Mouse (Mus musculus) mature B cell (primary cell): Measurements from ENCODE around the gene Zbtb21.
"Not testable (repeated sequence)": the region's sequence is repeated elsewhere in the genome, so short reads cannot be mapped to it uniquely, and the experiment has no call there.

Experiments used
- in situ Hi-C: fragments of 300-500 bp; cut with MboI; formaldehyde crosslinking; loops from 2 replicates; pipeline ENCODE4 v1.14.3; 2019

Gene Zbtb21

DNA sequence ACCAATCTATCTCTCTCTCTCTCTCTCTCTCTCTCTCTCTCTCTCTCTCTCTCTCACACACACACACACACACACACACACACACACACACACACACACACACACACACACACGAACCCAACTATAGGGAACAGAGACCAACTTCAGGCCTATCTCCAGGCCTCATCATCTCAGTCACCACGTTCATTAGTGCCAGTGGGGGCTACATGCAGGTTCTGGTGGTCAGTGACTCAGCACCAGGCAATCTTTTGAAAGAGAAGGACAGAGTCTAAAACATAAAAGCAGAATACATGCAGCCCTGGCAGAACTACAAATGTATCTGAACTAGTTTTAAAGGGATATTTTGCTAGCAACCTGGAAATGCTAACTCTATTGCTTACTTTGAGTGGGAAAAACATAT is 15.4 kb downstream of the Zbtb21 start:
- in situ Hi-C loops = not testable (repeated sequence)

- in situ Hi-C loops = no loop called here
These were observed 20.6 kb downstream of the Zbtb21 start for GRCm38 (mm10) chr16:97941844-97942243.

DNA sequence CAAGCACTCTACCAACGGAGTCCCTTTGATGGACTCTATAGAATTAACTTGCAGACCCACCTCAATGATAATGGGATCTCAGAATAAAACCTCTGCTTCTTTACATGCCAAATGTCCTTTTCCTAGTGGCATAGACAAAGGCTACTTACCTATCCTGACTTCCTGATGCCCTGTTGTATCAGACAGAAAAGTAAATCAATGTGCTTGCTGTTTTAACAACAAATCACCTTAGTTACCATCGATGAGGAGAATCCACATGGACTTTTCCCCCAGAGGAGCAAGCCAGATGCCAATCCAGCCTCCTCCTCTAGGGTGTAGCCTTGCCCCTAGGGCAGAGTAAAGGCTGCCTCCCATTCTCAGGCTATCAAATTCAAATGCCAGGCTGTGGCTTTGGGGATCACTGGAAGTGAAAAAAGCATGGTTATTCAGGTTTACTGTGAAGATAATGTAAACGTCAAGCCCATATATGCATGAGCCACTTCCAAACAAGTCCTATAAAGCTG is 21.9 kb downstream of the Zbtb21 start:
- in situ Hi-C loops = no loop called here

DNA sequence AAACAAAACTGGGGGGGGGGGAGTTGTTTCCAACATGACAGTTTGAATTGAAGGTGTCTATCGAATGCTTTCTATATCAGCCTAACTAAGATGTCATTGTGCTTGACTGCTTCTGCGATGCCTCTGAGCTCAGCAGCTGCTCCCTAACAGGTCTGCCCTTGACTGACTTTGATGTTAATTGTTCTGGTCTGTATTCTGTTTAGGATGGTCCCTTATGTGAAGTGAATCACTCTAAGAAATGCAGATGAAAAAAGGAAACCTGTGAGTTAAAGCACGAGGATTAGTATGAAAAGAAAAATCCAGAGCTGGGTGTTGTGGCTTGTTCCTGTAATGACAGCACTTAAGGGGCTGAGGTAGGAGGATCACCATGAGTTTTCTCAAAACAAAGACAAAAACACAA is 26.6 kb downstream of the Zbtb21 start:
- in situ Hi-C loops = no loop called here

DNA sequence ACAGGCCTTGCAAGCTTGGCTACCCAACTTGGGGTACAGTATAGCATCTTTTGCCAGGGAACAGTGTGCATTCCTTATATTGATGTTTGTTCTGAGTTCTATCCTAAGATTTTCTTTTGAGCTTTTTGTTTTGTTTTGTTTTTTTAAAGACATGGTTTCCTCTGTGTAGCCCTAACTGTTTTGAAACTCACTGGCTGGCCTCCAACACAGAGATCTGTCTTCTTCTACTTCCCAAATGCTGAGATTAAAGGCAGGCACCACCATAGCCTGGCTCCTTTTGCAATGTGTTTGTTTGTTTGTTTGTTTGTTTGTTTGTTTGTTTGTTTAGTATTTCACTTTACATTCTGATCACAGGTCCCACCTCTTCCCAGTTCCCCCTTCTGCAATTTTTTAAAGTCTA is 32.2 kb downstream of the Zbtb21 start:
- in situ Hi-C loops = no loop called here

DNA sequence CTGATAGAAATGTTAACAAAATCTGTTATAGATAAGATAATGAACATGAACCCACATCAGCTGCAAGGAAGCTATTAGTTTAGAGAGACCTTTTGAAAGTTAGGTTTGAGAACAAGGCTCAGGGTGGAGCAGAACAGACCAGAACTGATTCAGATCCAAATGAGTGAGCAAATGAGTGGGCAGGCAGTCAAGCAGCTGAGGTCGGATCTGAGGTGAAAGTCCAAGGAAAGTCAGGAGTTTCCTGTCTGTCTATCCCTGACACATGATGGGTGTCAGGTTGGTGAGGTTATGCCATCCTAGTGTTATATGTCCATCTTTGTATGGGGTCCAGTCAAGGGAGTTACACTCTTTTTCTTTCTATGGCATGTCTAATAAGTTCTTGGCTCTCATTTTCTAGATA is 32.9 kb downstream of the Zbtb21 start:
- in situ Hi-C loops = no loop called here

DNA sequence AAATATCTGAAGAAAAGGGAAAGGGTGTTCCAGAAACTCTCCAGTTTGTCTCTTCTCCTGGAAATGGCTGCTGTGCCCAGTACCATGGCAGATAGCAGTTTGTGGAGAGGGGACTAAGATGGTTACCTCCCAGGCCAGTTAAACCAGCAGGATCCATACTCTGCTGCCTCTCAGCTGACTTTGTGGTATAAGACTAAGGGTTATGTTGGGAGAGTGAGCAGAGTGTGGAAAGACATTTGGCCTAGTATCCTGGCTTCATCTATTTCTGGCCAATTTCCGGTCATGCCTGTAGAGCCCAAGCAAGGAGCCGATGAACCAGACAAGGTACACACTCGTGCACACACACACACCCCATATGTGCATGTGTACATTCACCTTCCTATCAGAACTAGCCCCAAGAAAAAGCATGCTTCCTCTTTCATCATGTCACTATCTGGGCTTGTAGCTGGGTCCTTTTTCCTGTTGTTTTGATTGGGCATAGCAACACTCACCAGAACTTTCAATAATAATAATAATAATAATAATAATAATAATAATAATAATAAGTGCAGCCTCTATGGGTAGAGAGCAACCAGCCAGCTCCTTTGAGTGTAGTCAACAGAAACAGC is 35.0 kb downstream of the Zbtb21 start:
- in situ Hi-C loops = no loop called here

DNA sequence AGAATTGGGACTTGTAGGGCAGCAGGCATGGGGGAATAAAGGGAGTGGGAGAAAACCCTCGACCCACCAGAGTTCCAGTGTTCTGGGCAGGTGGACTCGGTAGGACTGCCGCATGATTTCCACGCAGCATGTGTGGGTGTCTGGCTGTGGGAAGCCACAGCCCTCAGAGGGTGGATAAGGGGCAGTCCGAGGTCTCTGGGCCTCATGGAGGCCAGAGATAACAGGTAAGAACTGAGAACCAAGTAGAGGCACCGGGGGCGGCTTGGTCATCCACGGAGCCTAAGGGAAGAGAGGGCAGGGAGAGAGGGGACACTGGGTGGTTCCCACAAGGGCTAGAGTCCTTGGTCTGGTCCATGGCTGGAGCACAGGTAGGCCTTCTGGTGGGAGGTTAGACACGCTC is 36.0 kb downstream of the Zbtb21 start:
- in situ Hi-C loops = no loop called here

DNA sequence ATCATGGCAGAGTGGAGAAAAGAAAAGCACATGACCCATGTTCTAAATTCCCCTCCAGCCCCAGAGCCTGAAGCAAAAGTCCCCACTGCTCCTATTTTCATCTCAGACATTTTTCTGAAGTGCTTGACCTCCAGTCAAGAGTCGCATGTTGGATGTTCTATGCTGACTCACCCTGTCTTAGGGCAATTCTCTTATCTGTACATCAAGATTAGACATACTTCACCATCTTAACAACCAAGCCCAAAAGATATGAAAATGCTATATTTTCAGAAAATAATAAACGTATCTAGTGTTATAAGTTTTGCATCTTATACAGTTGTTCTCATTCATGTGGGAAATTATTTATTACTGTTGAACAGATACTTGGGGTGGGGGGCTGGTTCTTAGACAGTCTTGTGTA is 36.7 kb downstream of the Zbtb21 start:
- in situ Hi-C loops = no loop called here

DNA sequence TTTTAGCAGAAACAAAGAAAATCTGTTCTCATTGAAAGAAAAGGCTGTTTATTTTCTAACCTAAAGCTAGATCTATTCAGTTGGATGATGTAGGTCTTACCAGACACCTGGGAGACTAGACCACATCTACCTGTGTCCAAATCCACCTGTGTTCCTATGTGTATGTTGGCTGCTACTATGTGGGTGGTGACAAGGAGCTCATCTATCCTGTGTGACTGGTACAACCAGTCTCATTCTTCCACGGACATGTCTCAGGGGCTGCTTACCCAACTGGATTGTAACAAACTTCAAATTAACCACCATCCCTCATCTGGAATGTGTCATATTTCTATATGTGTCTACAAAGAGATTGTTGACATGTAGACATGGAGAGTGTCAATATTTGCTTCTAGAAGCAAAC is 38.7 kb downstream of the Zbtb21 start:
- in situ Hi-C loops = no loop called here

DNA sequence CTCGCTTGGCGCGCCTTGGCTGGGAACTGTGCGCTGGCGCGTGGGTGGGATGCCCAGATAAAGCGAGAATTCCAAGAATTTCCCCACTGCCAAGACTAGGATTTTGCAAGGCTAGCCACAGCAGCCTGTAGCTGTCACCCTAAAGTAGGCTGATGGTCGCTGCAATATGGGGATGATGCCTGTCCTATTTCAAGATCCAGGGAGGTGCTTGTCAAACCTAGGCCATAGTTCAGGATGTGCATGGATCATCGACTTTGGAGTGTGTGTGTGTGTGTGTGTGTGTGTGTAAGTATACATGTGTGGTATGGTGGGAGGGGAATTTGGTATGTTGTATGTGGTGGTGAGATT is 39.7 kb downstream of the Zbtb21 start:
- in situ Hi-C loops = no loop called here

DNA sequence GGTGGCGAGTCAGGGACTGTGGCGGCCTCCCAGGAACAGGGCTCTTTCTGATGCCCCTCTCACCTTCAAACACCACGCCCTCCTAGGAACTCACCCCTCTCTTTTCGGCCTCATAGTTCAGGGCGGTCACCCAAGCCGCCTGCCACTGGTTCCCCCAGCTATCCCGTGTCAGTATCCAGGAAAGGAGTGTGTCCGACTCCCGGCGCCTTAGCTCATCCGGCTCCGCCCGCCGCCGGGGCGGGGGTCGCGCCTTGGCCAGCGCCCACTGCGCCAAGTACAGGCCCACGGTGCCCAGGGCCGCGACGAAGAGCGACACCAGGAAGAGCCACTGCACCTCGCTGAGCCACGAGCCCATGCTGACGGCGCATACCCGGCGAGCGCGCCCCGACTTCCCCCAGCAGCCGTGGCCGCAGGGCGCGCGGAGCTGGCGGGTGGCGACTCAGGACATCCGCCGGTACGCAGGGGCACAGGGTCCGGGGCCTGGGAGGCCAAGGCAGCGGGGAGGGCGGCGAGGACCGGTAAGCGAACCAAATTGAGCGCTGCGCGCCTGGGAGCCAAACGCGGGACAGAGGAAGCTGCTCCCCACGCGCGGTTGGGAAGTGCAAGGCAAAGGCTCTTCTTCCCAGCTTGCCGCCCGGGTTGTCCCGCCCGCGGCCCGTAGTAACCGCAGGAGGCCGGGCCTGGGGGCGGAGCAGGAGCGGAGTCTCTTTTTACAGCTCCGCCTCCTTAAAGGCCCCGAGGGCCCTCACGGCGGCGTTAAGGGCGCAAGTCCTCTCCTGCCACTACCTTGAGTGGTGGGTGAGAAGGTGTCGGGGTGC is 40.3 kb downstream of the Zbtb21 start:
- in situ Hi-C loops = no loop called here

DNA sequence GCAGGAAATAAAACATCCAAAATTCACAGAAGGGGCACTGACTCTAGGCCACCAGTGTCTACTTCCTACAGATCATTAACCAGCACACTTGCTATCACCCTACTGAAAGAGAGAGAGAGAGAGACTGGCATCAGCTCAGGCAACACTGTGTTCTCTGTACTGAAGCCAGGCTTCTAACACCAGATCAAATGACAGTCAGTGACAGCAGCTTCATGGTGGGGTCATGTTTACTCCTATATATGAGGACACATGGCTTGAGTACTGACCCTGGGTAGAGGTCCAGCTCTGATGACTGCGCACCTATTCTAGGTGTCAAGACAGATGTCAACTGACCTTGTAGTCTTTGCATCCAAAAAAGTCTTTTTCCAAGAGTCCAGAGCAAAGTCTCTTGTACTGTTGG is 41.8 kb downstream of the Zbtb21 start:
- in situ Hi-C loops = no loop called here

GRCm38 (mm10) chr16:97919793-97920192 is 42.6 kb downstream of the Zbtb21 start:
- in situ Hi-C loops = no loop called here

- in situ Hi-C loops = no loop called here
These were observed 49.5 kb downstream of the Zbtb21 start for GRCm38 (mm10) chr16:97912873-97913272.

GRCm38 (mm10) chr16:97909356-97909755 is 53.1 kb downstream of the Zbtb21 start:
- in situ Hi-C loops = no loop called here

- in situ Hi-C loops = no loop called here
These were observed 54.9 kb downstream of the Zbtb21 start for GRCm38 (mm10) chr16:97907496-97907895.

DNA sequence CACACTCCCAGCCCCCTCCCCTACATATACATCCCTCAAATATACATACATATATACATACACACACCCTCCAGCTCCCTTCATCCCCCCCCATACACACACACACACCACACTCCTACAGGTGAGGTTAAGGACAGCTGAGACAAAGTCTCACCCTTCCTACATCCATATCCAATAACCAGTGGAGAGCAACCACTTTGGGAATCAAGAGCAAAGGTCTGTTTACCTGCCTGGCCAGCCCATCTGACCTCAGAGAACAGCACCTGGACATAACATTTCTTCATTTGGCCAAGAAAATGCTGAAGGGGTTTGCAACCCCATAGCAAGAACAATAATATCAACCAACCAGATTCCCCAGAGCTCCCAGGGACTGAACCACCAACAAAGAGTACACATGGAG is 56.1 kb downstream of the Zbtb21 start:
- in situ Hi-C loops = no loop called here

DNA sequence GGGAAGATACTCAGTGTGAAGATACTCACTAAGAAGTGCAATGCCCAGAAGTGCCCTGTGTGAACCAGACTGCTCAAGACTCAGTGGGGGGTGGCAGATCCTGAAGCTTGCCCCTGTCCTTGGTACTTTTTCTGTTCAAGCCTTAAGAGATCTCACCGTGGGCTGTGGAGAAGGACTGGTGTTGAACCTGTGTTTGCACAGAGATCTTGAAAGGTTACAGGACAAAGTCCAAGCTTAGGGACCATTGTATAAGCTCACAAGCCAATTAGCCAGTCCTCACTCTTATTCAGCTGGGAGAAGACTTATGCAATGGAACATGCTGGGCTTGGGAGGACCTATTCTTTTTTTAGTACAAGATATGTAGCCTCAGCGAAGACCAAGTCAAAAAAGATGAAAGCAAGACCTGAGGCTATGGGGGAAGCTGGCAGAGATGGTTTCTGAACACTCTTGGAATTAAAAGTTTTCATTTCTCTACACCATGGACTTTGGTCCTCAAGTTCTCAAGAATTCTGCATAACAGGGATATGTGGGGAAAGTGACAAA is 56.9 kb downstream of the Zbtb21 start:
- in situ Hi-C loops = no loop called here

DNA sequence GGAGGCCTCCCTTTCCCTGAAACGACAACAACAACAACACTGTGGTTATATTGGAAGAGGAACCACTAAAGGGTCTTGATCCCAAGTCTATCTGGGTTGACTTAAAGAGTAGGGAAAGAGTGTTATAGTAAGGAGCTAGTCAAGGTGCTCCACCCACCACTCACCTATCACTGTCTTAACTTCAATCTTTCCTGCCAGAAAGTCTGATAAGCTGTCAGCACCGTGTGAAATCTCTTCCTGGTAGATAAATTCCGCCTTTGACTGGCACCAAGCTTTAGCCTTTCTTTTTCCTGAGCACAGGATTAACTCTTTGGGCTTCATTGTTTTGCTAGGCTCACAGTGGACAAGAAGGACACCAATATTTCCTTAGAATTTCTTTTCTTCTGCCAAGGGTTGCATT is 58.4 kb downstream of the Zbtb21 start:
- in situ Hi-C loops = no loop called here

- in situ Hi-C loops = no loop called here
These were observed 64.9 kb downstream of the Zbtb21 start for GRCm38 (mm10) chr16:97897346-97898024.
